ENCODE assay signal across 7 mouse cellular contexts in genomic region chr4:131875242-131875641, GRCm38 (mm10). TPM values are rescaled to one million over a fixed set of nuclear protein-coding genes. Genes with fewer than 3 reads are reported as not detected.
A peak's percentile ranks its signal among the peaks of the same experiment; 100 is the strongest.
DNase-seq lines count a peak whose midpoint lies in the region; ATAC-seq and TF ChIP-seq lines count a peak whose summit lies in the region.

No protein-coding gene starts in this region.

- H3K27ac ChIP-seq in liver, adult 2 months (replicated peaks; ENCODE audit: insufficient read depth, low read depth, low read length): peak overlapping the region; percentile 33
- H3K27ac ChIP-seq in embryonic fibroblast, embryonic 13.5 days (ENCODE audit: insufficient read depth, low read length): no peak overlapping the region
- no peak overlapping the region for H3K27ac ChIP-seq in limb, embryonic 11.5 days (replicated peaks; ENCODE audit: low read depth, low read length)

- peak overlapping the region; percentile 48 for H3K9ac ChIP-seq in liver, adult 2 months (ENCODE audit: low read depth, low read length)
- peak overlapping the region; percentile 100; the same call in 1 of the 2 replicates for H3K9ac ChIP-seq in limb, embryonic 11.5 days (ENCODE audit: low read length)

- H3K4me3 ChIP-seq in liver, adult 2 months (ENCODE audit: insufficient read depth, low read depth, low read length): peak overlapping the region; percentile 78
- H3K4me3 ChIP-seq in embryonic fibroblast, embryonic 13.5 days (ENCODE audit: insufficient read depth, low read length): peak overlapping the region; percentile 83
- H3K4me3 ChIP-seq in limb, embryonic 11.5 days (ENCODE audit: low read depth, low read length): peak overlapping the region; percentile 85

- H3K9me3 ChIP-seq in limb, embryonic 11.5 days (ENCODE audit: control insufficient read depth, low read length): no peaks in the 10 kb centered on the region

- no peak for TF ChIP-seq POLR2A in liver, adult 2 months (IDR thresholded peaks at IDR 0.05; ENCODE audit: extremely low read depth, insufficient read depth, low read length)
- no peak for TF ChIP-seq POLR2A in embryonic fibroblast, embryonic 13.5 days (IDR thresholded peaks at IDR 0.05; ENCODE audit: low read depth, low read length)

- peaks cover 40% of the 10 kb centered on the region for H3K79me2 ChIP-seq in liver, adult 2 months (ENCODE audit: control insufficient read depth, insufficient read depth, low read length)

- no peak for TF ChIP-seq CTCF in liver, adult 2 months (IDR thresholded peaks at IDR 0.05; ENCODE audit: low read depth, low read length)
- no peak for TF ChIP-seq CTCF in embryonic fibroblast, embryonic 13.5 days (IDR thresholded peaks at IDR 0.05; ENCODE audit: borderline replicate concordance, insufficient read depth, low read length)

- no peak for ATAC-seq in limb, embryonic 11.5 days (ENCODE audit: insufficient number of reproducible peaks, low FRiP score, low TSS enrichment, low read depth)

- 29% methylated on average over 3 of the region's 3 CpGs for WGBS in liver, adult 2 months
- 47% methylated on average over 3 of the region's 3 CpGs for WGBS in limb, embryonic 11.5 days

- H3K4me1 ChIP-seq in liver, adult 2 months (ENCODE audit: control insufficient read depth, insufficient read depth, low read length): peaks cover 30% of the 10 kb centered on the region
- peaks cover 4% of the 10 kb centered on the region for H3K4me1 ChIP-seq in embryonic fibroblast, embryonic 13.5 days (ENCODE audit: control insufficient read depth, insufficient read depth, low read length)
- peaks cover 10% of the 10 kb centered on the region for H3K4me1 ChIP-seq in limb, embryonic 11.5 days (ENCODE audit: control insufficient read depth, insufficient read depth, low read length)

- DNase-seq in liver, adult 2 months (ENCODE audit: extremely low read depth, low read depth, low spot score): no peak
- DNase-seq in liver: no peak
- no peak for DNase-seq in limb, embryonic 11.5 days (ENCODE audit: low spot score)
- peak; percentile 22 for DNase-seq in splenic B cell, adult 2 months (ENCODE audit: low read depth, low spot score)
- DNase-seq in spleen, postnatal 14 days (ENCODE audit: low spot score in 2 of 2): no peak
- no peak for DNase-seq in right cerebral cortex, postnatal 14 days

- peak overlapping the region; percentile 68 for H3K4me2 ChIP-seq in limb, embryonic 11.5 days (ENCODE audit: low read depth, severe bottlenecking)

- no peaks in the 10 kb centered on the region for H3K36me3 ChIP-seq in liver, adult 2 months (ENCODE audit: control insufficient read depth, insufficient read depth, low read length)
- H3K36me3 ChIP-seq in limb, embryonic 11.5 days (ENCODE audit: control insufficient read depth, insufficient read depth, low read length): no peaks in the 10 kb centered on the region
- H3K36me3 ChIP-seq in splenic B cell, adult 2 months (ENCODE audit: control insufficient read depth, insufficient read depth, low read length, poor library complexity, severe bottlenecking): no peaks in the 10 kb centered on the region

- no peaks in the 10 kb centered on the region for H3K27me3 ChIP-seq in liver, adult 2 months (ENCODE audit: control insufficient read depth, insufficient read depth, low read length)
- H3K27me3 ChIP-seq in limb, embryonic 11.5 days (ENCODE audit: control insufficient read depth, insufficient read depth, low read length): no peaks in the 10 kb centered on the region
- H3K27me3 ChIP-seq in splenic B cell, adult 2 months (ENCODE audit: control insufficient read depth, insufficient read depth, low read length, poor library complexity, severe bottlenecking): no peaks in the 10 kb centered on the region

RNA-seq across cellular contexts. Expression of gene Srsf4, which starts 1.8 kb away (rescaled TPM):
- 14.8 and 15.9 TPM in 2 replicates for total RNA-seq in liver, adult 2 months (2014; rRNA removed)
- 17.2 and 19.0 TPM in 2 replicates for polyA plus RNA-seq in liver, adult 2 months (2012; rRNA removed)
- 35.0 and 40.6 TPM in 2 replicates for polyA plus RNA-seq in embryonic fibroblast, embryonic 13.5 days (2011; ENCODE audit: insufficient read length, low read depth, missing spikeins)
- polyA plus RNA-seq in limb, embryonic 11.5 days (2014; fragmentation: Nextera tagmentation; extraction: Ambion mirVana): 140 and 150 TPM in 2 replicates

RNA-seq across cellular contexts. Expression of gene Mecr, which starts 32.0 kb away (rescaled TPM):
- 34.8 and 40.5 TPM in 2 replicates for total RNA-seq in liver, adult 2 months (2014; rRNA removed)
- 35.7 and 39.4 TPM in 2 replicates for polyA plus RNA-seq in liver, adult 2 months (2012; rRNA removed)
- polyA plus RNA-seq in embryonic fibroblast, embryonic 13.5 days (2011; ENCODE audit: insufficient read length, low read depth, missing spikeins): 16.7 and 20.8 TPM in 2 replicates
- 43.3 and 45.3 TPM in 2 replicates for polyA plus RNA-seq in limb, embryonic 11.5 days (2014; fragmentation: Nextera tagmentation; extraction: Ambion mirVana)

RNA-seq across cellular contexts. Expression of gene Ptpru, which starts 37.2 kb away (rescaled TPM):
- total RNA-seq in liver, adult 2 months (2014; rRNA removed): 0.09 and 0.40 TPM in 2 replicates
- 0.27 and 0.40 TPM in 2 replicates for polyA plus RNA-seq in liver, adult 2 months (2012; rRNA removed)
- polyA plus RNA-seq in embryonic fibroblast, embryonic 13.5 days (2011; ENCODE audit: insufficient read length, low read depth, missing spikeins): 2.0 and 2.8 TPM in 2 replicates
- polyA plus RNA-seq in limb, embryonic 11.5 days (2014; fragmentation: Nextera tagmentation; extraction: Ambion mirVana): 12.5 and 13.3 TPM in 2 replicates

RNA-seq across cellular contexts. Expression of gene Tmem200b, which starts 46.3 kb away (rescaled TPM):
- 1.7 and 2.4 TPM in 2 replicates for total RNA-seq in liver, adult 2 months (2014; rRNA removed)
- polyA plus RNA-seq in liver, adult 2 months (2012; rRNA removed): 5.7 and 9.0 TPM in 2 replicates
- polyA plus RNA-seq in embryonic fibroblast, embryonic 13.5 days (2011; ENCODE audit: insufficient read length, low read depth, missing spikeins): 4.4 and 8.0 TPM in 2 replicates
- 1.3 and 2.4 TPM in 2 replicates for polyA plus RNA-seq in limb, embryonic 11.5 days (2014; fragmentation: Nextera tagmentation; extraction: Ambion mirVana)
